Mouse (Mus musculus): ENCODE measurements around the gene Gm10322. TPM values are rescaled to one million over a fixed set of nuclear protein-coding genes. Genes with fewer than 3 reads are reported as not detected.

Gene Gm10322
- 1.5 TPM in 1 of 2 replicates, not detected in the other for polyA plus RNA-seq (2012; rRNA removed)

DNA sequence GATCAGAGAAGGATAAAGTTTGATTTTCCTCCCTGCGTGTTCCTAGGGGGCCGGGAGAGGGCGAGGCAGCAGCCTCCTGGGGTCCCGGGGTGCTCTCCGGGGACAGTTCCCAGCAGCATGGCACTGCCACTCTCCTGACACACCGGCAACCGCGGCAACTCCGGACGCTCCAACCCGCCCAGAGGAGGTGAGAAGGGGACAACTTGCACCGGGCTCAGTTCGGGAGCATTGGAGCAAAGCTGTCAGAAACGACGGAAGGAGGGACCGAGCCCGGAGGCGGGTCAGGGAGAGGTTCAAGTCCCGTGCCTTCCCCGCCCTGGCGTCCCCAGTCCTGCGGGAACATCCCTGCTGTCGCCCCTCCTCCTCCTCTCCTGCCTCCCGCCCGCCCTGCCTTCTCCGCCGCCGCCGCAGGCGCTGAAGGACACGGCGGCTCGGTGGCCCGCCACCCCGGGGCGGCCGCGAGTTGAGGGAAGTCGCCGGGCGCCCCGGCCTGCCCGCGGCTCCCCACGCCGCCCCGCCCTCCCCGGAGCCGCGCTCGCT is at the start of gene Gm10322:
Gm10322 (plus strand) TSS at position 83 of the 540 bp plus-strand sequence.
- peak; percentile 27; the same call in 1 of the 2 replicates for TF ChIP-seq CTCF (IDR thresholded peaks at IDR 0.05; ENCODE audit: borderline replicate concordance, control insufficient read depth, extremely low read depth, insufficient read depth, low read length, poor library complexity)
- TF ChIP-seq POLR2A (IDR thresholded peaks at IDR 0.05; ENCODE audit: control insufficient read depth, extremely low read depth, insufficient read depth, low read length, poor library complexity) = no peak
- H3K27me3 ChIP-seq (ENCODE audit: control insufficient read depth, insufficient read depth, low read length) = no peaks in the 10 kb centered on the region
- H3K4me3 ChIP-seq (ENCODE audit: control insufficient read depth, insufficient read depth, low read length) = peak within 1 kb of the TSS; percentile 84
- peak; percentile 69 for DNase-seq
- no peaks in the 10 kb centered on the region for H3K36me3 ChIP-seq (ENCODE audit: control insufficient read depth, insufficient read depth, low read length)
- WGBS = under 1% methylated on average over 40 of the region's 51 CpGs
- H3K27ac ChIP-seq (ENCODE audit: control insufficient read depth, insufficient read depth, low read length) = no peak within 1 kb of the TSS
- peaks cover 7% of the 10 kb centered on the region for H3K4me1 ChIP-seq (replicated peaks; ENCODE audit: control insufficient read depth, insufficient read depth, low read length)

DNA sequence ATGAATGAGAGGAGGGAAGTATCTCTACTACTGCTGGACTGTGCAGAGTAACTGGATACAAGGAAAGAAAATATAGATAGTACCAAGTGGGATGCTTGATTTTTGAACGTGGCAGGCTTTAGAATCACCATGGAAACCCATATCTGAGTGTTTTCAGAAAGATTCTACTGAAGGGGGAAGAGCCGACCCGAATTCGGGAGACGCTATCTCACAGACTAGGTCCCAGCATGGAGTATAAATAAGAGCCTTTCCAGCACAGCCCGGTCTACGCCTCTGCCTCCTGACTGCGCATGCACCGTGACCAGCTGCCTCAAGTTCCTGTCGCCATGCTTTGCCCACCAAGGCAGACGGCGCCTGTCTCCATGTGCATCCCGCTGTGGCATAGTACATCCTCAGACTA is 48.9 kb upstream of the Gm10322 start:
- no peak for TF ChIP-seq POLR2A (IDR thresholded peaks at IDR 0.05; ENCODE audit: control insufficient read depth, extremely low read depth, insufficient read depth, low read length, poor library complexity)
- no peak for TF ChIP-seq CTCF (IDR thresholded peaks at IDR 0.05; ENCODE audit: borderline replicate concordance, control insufficient read depth, extremely low read depth, insufficient read depth, low read length, poor library complexity)
- 97% methylated on average over 13 of the region's 13 CpGs for WGBS
- H3K27ac ChIP-seq (ENCODE audit: control insufficient read depth, insufficient read depth, low read length) = no peak overlapping the region
- H3K4me1 ChIP-seq (replicated peaks; ENCODE audit: control insufficient read depth, insufficient read depth, low read length) = peaks cover 17% of the 10 kb centered on the region
- H3K36me3 ChIP-seq (ENCODE audit: control insufficient read depth, insufficient read depth, low read length) = no peaks in the 10 kb centered on the region
- DNase-seq = no peak
- no peaks in the 10 kb centered on the region for H3K27me3 ChIP-seq (ENCODE audit: control insufficient read depth, insufficient read depth, low read length)
- H3K4me3 ChIP-seq (ENCODE audit: control insufficient read depth, insufficient read depth, low read length) = no peak overlapping the region

DNA sequence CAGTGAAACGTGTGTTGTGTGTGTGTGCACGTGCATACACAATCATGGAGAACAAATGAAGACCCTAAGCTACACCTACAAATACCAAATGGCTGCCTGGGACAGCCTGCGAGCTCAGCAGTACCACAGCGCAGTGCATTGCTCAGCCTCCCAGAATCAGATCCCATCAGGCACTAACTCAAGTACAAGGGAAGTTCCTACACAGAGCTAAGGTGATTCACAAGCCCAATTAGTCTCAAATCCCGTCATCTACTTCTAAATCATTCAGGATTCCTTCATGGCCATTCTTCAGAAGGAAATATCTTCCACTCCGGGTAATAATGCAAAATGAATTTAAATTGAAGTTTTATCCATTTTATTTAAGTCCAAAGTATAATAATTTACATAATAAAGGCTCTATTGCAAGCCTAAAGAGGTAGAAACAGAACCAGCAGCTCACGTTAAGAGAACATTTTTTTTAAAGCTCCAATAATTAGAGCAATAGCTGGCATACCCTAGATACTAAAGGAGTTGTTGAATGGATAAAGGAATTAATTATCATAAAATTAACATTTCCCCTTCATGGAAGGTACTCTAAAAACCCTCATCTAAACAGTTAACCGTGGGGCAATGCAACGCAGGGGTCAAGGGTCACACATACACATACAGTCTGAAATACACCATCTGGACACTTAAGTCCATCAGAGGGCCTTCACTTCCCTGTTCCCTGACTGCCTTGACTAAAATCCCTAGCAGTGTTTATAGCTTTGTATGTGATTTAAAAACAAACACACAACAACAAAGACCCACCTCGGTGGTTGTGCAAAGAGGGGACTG is 47.0 kb upstream of the Gm10322 start:
- Histone ChIP-seq H3K4me3 (ENCODE audit: control insufficient read depth, insufficient read depth, low read length) (no peak overlapping the region), H3K36me3 (ENCODE audit: control insufficient read depth, insufficient read depth, low read length) (no peaks in the 10 kb centered on the region), H3K27me3 (ENCODE audit: control insufficient read depth, insufficient read depth, low read length) (no peaks in the 10 kb centered on the region), H3K27ac (ENCODE audit: control insufficient read depth, insufficient read depth, low read length) (no peak overlapping the region), H3K4me1 (replicated peaks; ENCODE audit: control insufficient read depth, insufficient read depth, low read length) (peaks cover 7% of the 10 kb centered on the region)
- DNase-seq = no peak
- TF ChIP-seq POLR2A (IDR thresholded peaks at IDR 0.05; ENCODE audit: control insufficient read depth, extremely low read depth, insufficient read depth, low read length, poor library complexity) = no peak
- no peak for TF ChIP-seq CTCF (IDR thresholded peaks at IDR 0.05; ENCODE audit: borderline replicate concordance, control insufficient read depth, extremely low read depth, insufficient read depth, low read length, poor library complexity)
- 90% methylated on average over 10 of the region's 10 CpGs for WGBS

DNA sequence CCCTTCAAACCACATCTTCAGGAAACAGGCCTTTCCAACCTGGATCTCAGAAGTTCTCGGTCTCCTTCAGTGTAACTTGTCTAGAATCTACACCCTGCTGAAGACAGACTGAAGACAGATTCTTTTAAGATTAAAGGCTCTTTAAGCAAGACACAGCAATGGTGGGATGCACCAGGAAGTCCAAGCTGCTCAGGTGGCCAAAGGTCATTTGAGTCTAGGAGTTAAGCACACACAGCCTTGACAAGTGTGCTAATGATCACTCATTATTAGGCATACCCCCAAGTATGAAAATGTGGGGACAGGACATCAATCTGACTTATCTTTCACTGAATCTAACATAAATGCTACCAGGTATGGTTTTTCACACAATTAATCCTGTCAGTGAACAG is 46.4 kb upstream of the Gm10322 start:
- 97% methylated on average over 1 of the region's 1 CpGs for WGBS
- H3K36me3 ChIP-seq (ENCODE audit: control insufficient read depth, insufficient read depth, low read length) = no peaks in the 10 kb centered on the region
- no peak for DNase-seq
- H3K4me3 ChIP-seq (ENCODE audit: control insufficient read depth, insufficient read depth, low read length) = no peak overlapping the region
- no peak overlapping the region for H3K27ac ChIP-seq (ENCODE audit: control insufficient read depth, insufficient read depth, low read length)
- H3K4me1 ChIP-seq (replicated peaks; ENCODE audit: control insufficient read depth, insufficient read depth, low read length) = peaks cover 7% of the 10 kb centered on the region
- H3K27me3 ChIP-seq (ENCODE audit: control insufficient read depth, insufficient read depth, low read length) = no peaks in the 10 kb centered on the region
- TF ChIP-seq CTCF (IDR thresholded peaks at IDR 0.05; ENCODE audit: borderline replicate concordance, control insufficient read depth, extremely low read depth, insufficient read depth, low read length, poor library complexity) = no peak

DNA sequence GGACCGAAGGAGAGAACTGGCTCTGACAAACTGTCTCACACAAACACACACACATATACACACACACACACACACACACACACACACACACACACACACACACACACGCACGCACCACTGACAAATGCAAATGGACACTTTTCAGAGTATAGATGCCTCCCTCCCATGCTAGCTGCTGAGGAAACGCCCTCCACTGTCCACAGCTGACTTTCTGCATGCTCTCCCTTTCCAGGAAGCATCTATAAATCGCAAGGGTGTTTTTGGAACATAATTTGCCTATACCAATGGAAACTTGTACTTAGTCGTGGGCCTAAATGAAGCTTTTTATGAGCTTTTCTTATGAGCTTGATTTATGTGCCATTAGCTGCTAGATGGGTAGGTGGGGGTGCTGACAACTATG is 45.5 kb upstream of the Gm10322 start:
- no peak for DNase-seq
- Histone ChIP-seq H3K4me1 (replicated peaks; ENCODE audit: control insufficient read depth, insufficient read depth, low read length) (peaks cover 7% of the 10 kb centered on the region), H3K4me3 (ENCODE audit: control insufficient read depth, insufficient read depth, low read length) (no peak overlapping the region), H3K36me3 (ENCODE audit: control insufficient read depth, insufficient read depth, low read length) (no peaks in the 10 kb centered on the region), H3K27ac (ENCODE audit: control insufficient read depth, insufficient read depth, low read length) (no peak overlapping the region), H3K27me3 (ENCODE audit: control insufficient read depth, insufficient read depth, low read length) (no peaks in the 10 kb centered on the region)
- TF ChIP-seq POLR2A (IDR thresholded peaks at IDR 0.05; ENCODE audit: control insufficient read depth, extremely low read depth, insufficient read depth, low read length, poor library complexity) (no peak), CTCF (IDR thresholded peaks at IDR 0.05; ENCODE audit: borderline replicate concordance, control insufficient read depth, extremely low read depth, insufficient read depth, low read length, poor library complexity) (no peak)
- WGBS = 92% methylated on average over 6 of the region's 6 CpGs

DNA sequence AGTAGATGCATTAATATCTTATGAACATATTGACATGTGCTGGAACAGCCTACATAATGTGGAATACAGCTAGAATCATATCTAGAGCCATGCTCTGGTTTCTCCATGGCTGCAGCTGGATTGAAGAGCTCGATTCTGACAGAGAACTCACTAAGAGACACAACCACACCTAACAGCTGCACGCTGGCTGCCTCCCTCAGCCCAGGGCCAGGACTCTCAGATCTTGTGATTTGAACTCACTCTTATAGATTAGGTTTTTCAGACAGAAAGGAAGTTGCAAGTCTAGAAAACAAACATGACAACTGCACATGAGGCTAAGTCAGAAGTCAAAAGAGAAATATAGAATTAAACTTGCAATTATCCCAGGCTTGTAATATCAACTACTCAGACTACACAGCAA is 45.1 kb upstream of the Gm10322 start:
- H3K4me1 ChIP-seq (replicated peaks; ENCODE audit: control insufficient read depth, insufficient read depth, low read length) = peaks cover 7% of the 10 kb centered on the region
- DNase-seq = peak; percentile 16
- no peaks in the 10 kb centered on the region for H3K36me3 ChIP-seq (ENCODE audit: control insufficient read depth, insufficient read depth, low read length)
- H3K27me3 ChIP-seq (ENCODE audit: control insufficient read depth, insufficient read depth, low read length) = no peaks in the 10 kb centered on the region
- 14% methylated on average over 2 of the region's 2 CpGs for WGBS
- no peak overlapping the region for H3K4me3 ChIP-seq (ENCODE audit: control insufficient read depth, insufficient read depth, low read length)
- no peak for TF ChIP-seq POLR2A (IDR thresholded peaks at IDR 0.05; ENCODE audit: control insufficient read depth, extremely low read depth, insufficient read depth, low read length, poor library complexity)
- no peak for TF ChIP-seq CTCF (IDR thresholded peaks at IDR 0.05; ENCODE audit: borderline replicate concordance, control insufficient read depth, extremely low read depth, insufficient read depth, low read length, poor library complexity)
- peak overlapping the region; percentile 7; the same call in 1 of the 2 replicates for H3K27ac ChIP-seq (ENCODE audit: control insufficient read depth, insufficient read depth, low read length)

Measured in thymus, adult 2 months (tissue).